Mouse (Mus musculus) olfactory bulb, adult 2 months (tissue): ENCODE measurements around the gene Ctps2.

Experiments
- CTCF ChIP-seq: fragments of 200-500 bp; IDR thresholded peaks from 2 replicates; pipeline ENCODE4 v1.5.1; 2012; ENCODE audit warnings: low read depth, mild to moderate bottlenecking, low read length, moderate library complexity; ENCODE audit not compliant: insufficient read depth
- POLR2A ChIP-seq: fragments of 200-500 bp; IDR thresholded peaks from 2 replicates; pipeline ENCODE4 v1.6.1; 2012; ENCODE audit warnings: mild to moderate bottlenecking, low read depth, low read length, moderate library complexity; ENCODE audit not compliant: insufficient read depth

DNA sequence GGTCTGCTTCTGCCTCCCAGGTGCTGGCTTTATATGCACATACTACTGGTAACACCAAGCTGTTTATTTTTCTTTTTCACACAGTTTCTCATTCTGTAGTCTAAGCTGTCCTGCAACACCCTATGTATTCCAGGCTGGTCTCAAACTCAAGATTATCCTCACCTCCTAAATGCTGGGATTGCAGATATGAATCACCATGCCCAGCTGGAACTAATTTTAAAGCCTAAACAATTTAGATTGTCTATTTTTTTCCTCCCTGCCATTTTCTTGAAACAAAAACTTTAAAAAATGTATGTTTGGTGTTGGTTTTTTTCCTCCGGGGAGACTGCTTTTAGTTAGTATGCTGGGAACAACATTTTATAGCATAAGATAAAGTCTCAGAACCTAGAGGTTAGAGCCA lies 141.7 kb downstream of the Ctps2 start:
- no peak for TF ChIP-seq POLR2A
- no peak for TF ChIP-seq CTCF
